Mouse (Mus musculus) midbrain, postnatal 0 days (tissue): ENCODE measurements around the gene Rbfox1. TPM values are rescaled to one million over a fixed set of nuclear protein-coding genes. Genes with fewer than 3 reads are reported as not detected.

Source experiments
- ATAC-seq: fragments of 200-750 bp; cut with Nextera tagmentation; 2 replicates; pipeline ENCODE4 v1.8.0; 2017; ENCODE audit warnings: moderate number of reproducible peaks, mild to moderate bottlenecking, moderate TSS enrichment, moderate library complexity; ENCODE audit not compliant: low FRiP score
- DNase-seq: peaks from one replicate; pipeline ENCODE4 v3.0.0-alpha.2; 2015; ENCODE audit warnings: low spot score
- H3K27ac ChIP-seq: fragments of 300-500 bp; sonication (generic); 2 replicates; pipeline ENCODE4 v1.5.1; 2014; ENCODE audit warnings: low read depth, mild to moderate bottlenecking, low read length, mixed read lengths
- H3K27me3 ChIP-seq: fragments of 300-500 bp; sonication (generic); 2 replicates; pipeline ENCODE4 v1.6.1; 2014; ENCODE audit warnings: low read length, control low read depth, mixed read lengths; ENCODE audit not compliant: insufficient read depth
- H3K36me3 ChIP-seq: fragments of 300-500 bp; sonication (generic); 2 replicates; pipeline ENCODE4 v1.6.1; 2014; ENCODE audit warnings: low read length, control low read depth, mixed read lengths; ENCODE audit not compliant: insufficient read depth
- H3K4me1 ChIP-seq: fragments of 300-500 bp; sonication (generic); 2 replicates; pipeline ENCODE4 v1.6.1; 2014; ENCODE audit warnings: mild to moderate bottlenecking, control low read depth, antibody characterized with exemption, low read length, mixed read lengths; ENCODE audit not compliant: insufficient read depth
- H3K4me2 ChIP-seq: fragments of 300-500 bp; sonication (generic); 2 replicates; pipeline ENCODE4 v1.6.1; 2014; ENCODE audit warnings: low read depth, mild to moderate bottlenecking, low read length, mixed read lengths; ENCODE audit not compliant: poor library complexity, severe bottlenecking
- H3K4me3 ChIP-seq: fragments of 300-500 bp; sonication (generic); 2 replicates; pipeline ENCODE4 v1.5.1; 2014; ENCODE audit warnings: low read depth, mild to moderate bottlenecking, low read length, moderate library complexity
- H3K9ac ChIP-seq: fragments of 300-500 bp; sonication (generic); replicated peaks from 2 replicates; pipeline ENCODE4 v1.6.1; 2014; ENCODE audit warnings: mild to moderate bottlenecking, low read length, moderate library complexity, mixed read lengths; ENCODE audit not compliant: poor library complexity, severe bottlenecking
- H3K9me3 ChIP-seq: fragments of 300-500 bp; sonication (generic); 2 replicates; pipeline ENCODE4 v1.6.1; 2016; ENCODE audit warnings: low read length, control low read depth
- CTCF ChIP-seq: IDR thresholded peaks from 2 replicates; pipeline ENCODE4 v1.5.1; 2016; ENCODE audit warnings: antibody characterized with exemption, mild to moderate bottlenecking
- WGBS: fragments of 180-500 bp; shearing (Covaris S2); extraction: QIAGEN DNeasy Blood & Tissue Kit; methylation state at CpG from one replicate; pipeline ENCODE4 v1.1.7; 2014; 5-methylcytosine and 5-hydroxymethylcytosine counted together
- polyA plus RNA-seq: library from polyadenylated mRNA; unstranded; fragments of >200 nt; fragmentation: Nextera tagmentation; extraction: Ambion mirVana; gene quantifications from 2 replicates; pipeline ENCODE4 v1.2.1, GENCODE M21; 2015
- total RNA-seq: library from RNA; depleted of rRNA; stranded (reverse); fragments of >200 nt; gene quantifications from 2 replicates; pipeline ENCODE4 v1.2.3, GENCODE M21; 2014

The Rbfox1 gene
- total and polyA plus RNA-seq, 2 experiments from 2014 or later, result 142 to 242 TPM

DNA sequence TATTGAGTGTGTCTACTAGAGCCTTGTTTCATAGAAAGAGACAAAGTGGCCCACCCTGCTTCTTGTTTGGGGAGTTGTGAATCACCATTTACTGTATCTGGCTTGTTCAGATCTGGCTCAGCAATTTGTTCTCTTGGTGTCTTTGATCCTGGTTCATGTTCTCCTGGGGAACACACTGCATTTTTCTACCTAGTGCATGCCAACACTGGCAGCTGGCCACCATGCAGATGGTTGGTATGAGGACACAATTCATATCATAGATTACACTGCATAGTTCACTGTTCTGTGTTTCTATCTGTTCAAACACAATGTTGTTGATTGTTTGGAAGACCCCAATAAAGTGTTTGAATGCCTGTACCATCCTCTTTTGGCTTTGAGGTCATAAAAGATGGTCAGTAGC is 948.3 kb downstream of the Rbfox1 start:
- Histone ChIP-seq H3K27ac (no peak overlapping the region), H3K4me1 (no peaks in the 10 kb centered on the region), H3K9me3 (no peaks in the 10 kb centered on the region), H3K9ac (no peak overlapping the region), H3K4me3 (no peak overlapping the region), H3K27me3 (no peaks in the 10 kb centered on the region), H3K36me3 (no peaks in the 10 kb centered on the region), H3K4me2 (no peak overlapping the region)
- DNase-seq, result no peak
- no peak for TF ChIP-seq CTCF
- no peak for ATAC-seq

DNA sequence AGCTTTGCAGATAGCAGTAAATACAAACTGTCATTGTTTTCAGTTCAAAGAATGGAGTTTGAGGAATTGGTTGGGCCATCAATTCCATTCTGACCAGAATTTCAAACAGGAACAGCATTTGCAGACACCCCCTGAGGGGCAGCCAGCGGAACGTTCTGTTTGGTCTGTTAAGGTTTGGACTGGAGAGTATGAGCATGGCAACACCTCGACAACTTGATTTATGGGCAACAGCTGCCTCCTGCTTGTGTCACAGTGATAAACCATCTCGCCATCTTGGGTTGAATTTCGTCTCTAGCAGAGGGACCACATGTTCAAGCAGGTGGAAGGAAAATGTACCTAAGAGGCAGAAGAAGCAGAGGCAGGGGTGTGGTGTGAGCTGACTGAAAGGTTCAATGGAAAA is 949.9 kb downstream of the Rbfox1 start:
- no peak overlapping the region for H3K4me3 ChIP-seq
- H3K27me3 ChIP-seq, result no peaks in the 10 kb centered on the region
- no peak overlapping the region for H3K4me2 ChIP-seq
- DNase-seq, result no peak
- WGBS, result 66% methylated on average over 5 of the region's 5 CpGs
- no peaks in the 10 kb centered on the region for H3K9me3 ChIP-seq
- TF ChIP-seq CTCF, result no peak
- H3K36me3 ChIP-seq, result no peaks in the 10 kb centered on the region
- ATAC-seq, result no peak
- no peaks in the 10 kb centered on the region for H3K4me1 ChIP-seq
- no peak overlapping the region for H3K27ac ChIP-seq
- H3K9ac ChIP-seq, result no peak overlapping the region

DNA sequence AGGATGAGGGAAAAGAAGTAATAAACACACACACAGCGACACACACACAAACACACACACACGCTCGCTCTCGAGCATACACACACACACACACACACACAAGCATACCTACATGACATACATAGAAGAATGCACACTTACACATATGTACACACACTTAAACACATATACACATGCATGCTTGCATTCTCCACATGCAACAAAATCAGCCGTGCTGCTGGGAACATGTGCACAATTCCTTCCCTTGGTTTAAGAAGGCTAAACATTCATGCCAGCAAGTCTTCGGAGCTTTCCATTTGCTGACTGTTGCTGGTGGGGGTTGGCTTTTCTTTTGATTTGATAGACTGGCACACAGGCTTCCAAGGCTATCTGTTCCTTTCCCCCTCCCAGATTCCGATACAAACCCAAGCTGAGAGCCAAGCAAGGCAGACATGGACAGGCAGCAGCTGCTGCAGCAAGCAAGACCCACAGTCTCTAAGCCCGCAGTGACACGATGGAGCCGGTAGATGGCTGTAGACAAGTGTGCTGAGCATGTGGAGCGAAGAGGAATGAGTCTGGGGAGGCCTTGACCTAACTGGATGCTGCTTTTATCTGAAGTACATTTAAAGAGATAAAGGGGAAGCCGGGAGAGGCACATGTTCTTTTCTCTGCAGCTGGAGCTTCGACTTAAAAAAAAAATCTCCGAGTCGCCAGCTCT is 954.3 kb downstream of the Rbfox1 start:
- no peaks in the 10 kb centered on the region for H3K9me3 ChIP-seq
- peaks cover 5% of the 10 kb centered on the region; the same call in 1 of the 2 replicates for H3K4me1 ChIP-seq
- H3K4me3 ChIP-seq, result no peak overlapping the region
- no peaks in the 10 kb centered on the region for H3K27me3 ChIP-seq
- DNase-seq (peak; percentile 91), ATAC-seq (peak; percentile 87; the same call in 1 of the 2 replicates)
- H3K27ac ChIP-seq, result peak overlapping the region; percentile 43; the same call in 1 of the 2 replicates
- WGBS, result 31% methylated on average over 15 of the region's 15 CpGs
- no peaks in the 10 kb centered on the region for H3K36me3 ChIP-seq
- TF ChIP-seq CTCF, result peak; percentile 88
- peak overlapping the region; percentile 33 for H3K4me2 ChIP-seq
- no peak overlapping the region; the same call in 1 of the 2 replicates for H3K9ac ChIP-seq

DNA sequence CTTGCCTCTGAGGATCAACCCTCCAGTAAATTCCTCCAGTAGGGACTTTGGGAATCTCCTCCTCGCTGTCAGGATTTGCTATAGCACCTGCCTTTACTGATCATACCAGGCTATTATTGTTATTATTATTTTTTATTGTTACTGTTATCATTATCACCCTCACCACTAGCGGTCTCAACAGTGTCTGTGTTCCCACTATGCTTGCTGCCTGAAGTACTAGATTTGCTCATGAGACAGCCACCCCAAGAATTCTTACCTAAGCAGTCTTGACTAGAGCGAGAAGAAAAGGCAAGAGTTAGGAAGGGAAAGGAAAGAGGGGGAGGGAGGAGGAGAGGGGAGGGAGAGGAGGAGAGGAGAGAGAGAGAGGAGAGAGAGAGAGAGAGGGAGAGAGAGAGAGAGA is 954.9 kb downstream of the Rbfox1 start:
- ATAC-seq (peak; percentile 20; the same call in 1 of the 2 replicates), DNase-seq (no peak)
- H3K36me3 ChIP-seq, result no peaks in the 10 kb centered on the region
- TF ChIP-seq CTCF, result no peak
- no peaks in the 10 kb centered on the region for H3K27me3 ChIP-seq
- 49% methylated on average over 3 of the region's 3 CpGs for WGBS
- H3K4me2 ChIP-seq, result peak overlapping the region; percentile 33
- H3K4me3 ChIP-seq, result peak overlapping the region; percentile 13
- no peak overlapping the region; the same call in 1 of the 2 replicates for H3K9ac ChIP-seq
- H3K4me1 ChIP-seq, result peaks cover 5% of the 10 kb centered on the region; the same call in 1 of the 2 replicates
- H3K9me3 ChIP-seq, result no peaks in the 10 kb centered on the region
- peak overlapping the region; percentile 43; the same call in 1 of the 2 replicates for H3K27ac ChIP-seq

DNA sequence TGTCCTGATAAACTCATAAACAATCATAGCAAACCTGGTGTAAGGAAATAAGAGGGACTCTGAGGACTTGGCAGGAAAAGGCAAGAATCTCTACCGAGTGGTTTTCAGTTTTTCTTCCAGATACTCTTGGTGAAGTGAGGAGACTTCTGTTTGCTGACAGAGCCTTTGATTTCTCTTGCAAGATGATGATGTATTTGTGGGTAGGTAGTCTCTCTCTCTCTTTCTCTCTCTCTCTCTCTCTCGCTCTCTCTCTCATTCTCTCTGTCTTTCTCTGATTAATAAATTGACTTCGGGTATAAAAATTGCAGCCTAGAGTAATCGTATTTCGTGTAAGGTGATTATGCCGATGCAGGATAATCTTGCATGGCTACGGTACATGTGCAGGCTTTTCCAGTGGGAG is 955.3 kb downstream of the Rbfox1 start:
- Histone ChIP-seq H3K4me2 (peak overlapping the region; percentile 33), H3K4me1 (peaks cover 5% of the 10 kb centered on the region; the same call in 1 of the 2 replicates), H3K36me3 (no peaks in the 10 kb centered on the region), H3K4me3 (peak overlapping the region; percentile 13), H3K9me3 (no peaks in the 10 kb centered on the region), H3K9ac (no peak overlapping the region), H3K27ac (peak overlapping the region; percentile 43; the same call in 1 of the 2 replicates), H3K27me3 (no peaks in the 10 kb centered on the region)
- no peak for TF ChIP-seq CTCF
- ATAC-seq (no peak), DNase-seq (no peak)
- 43% methylated on average over 7 of the region's 7 CpGs for WGBS

DNA sequence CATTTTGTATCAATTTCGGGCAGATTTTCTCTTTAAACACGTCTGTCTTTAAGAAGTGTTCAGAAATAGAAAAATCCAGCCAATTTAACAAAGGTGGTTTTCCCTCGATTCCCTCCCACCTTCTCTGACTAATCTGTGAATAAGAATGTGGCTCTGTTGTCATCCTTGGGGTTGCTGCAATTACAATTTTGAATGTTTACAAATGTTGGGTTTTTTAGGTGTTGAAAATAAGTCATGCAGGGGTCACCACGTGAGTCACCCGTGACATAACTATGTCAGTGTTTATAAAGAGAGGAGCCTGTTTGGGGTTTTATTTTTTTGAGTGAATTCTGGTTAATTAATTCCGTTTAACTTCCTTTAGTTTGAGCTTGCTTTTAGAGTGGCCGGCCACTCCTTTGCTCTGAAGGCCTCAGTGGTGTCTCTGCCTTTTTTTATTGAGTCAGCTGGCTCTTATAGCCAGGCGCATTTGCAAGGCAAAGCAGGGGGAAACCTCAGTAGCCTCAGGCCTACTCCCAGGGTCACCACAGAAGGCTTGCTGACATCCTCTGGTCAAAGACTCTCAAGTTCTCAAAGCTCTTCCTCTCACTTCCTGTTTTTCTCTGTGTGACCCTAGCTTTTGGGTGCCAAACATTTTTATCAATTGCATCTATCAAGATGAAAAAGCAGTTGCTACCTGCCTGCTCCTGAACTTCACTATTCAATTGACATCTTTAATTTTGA is 957.1 kb downstream of the Rbfox1 start:
- ATAC-seq, result no peak
- H3K4me2 ChIP-seq, result no peak overlapping the region

More for the DNA sequence above, 957.1 kb downstream of the Rbfox1 start:
- H3K27me3 ChIP-seq, result no peaks in the 10 kb centered on the region
- H3K4me3 ChIP-seq, result no peak overlapping the region
- no peaks in the 10 kb centered on the region for H3K36me3 ChIP-seq
- H3K9me3 ChIP-seq, result no peaks in the 10 kb centered on the region
- no peak for DNase-seq
- no peak overlapping the region for H3K9ac ChIP-seq
- WGBS, result 42% methylated on average over 8 of the region's 8 CpGs
- TF ChIP-seq CTCF, result no peak
- peaks cover 5% of the 10 kb centered on the region; the same call in 1 of the 2 replicates for H3K4me1 ChIP-seq
- H3K27ac ChIP-seq, result no peak overlapping the region
